Mouse (Mus musculus): ENCODE results near the gene Zswim3.

DNA sequence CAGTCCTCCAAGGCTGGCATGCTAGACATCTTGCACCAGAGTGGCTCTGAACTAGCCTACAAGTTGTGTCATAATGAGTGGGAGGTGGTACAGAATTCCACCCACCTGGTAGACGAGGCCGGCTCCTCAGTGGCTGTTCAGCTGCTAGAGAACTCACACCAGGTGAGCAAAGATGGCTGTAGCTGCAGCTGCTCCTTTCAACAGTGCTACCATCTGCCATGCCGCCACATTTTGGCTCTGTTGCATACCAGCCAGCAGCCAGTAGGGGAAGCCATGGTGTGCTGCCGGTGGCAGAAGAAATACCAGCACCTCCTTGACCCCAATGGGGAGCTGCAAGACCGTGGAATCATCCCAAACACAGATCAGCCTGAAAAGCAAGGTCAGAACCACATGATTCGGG lies 16.2 kb downstream of the Zswim3 start:
- no peak for TF ChIP-seq CTCF (conservative IDR thresholded peaks at IDR 0.05; ENCODE audit: insufficient read depth, insufficient read length, low read depth, low read length)
- no peak for TF ChIP-seq POLR2A (IDR thresholded peaks at IDR 0.05; ENCODE audit: low read depth, low read length)
